ENCODE assay signal across 12 mouse cellular contexts in genomic region chr8:72382395-72382794, GRCm38 (mm10). TPM values are rescaled to one million over a fixed set of nuclear protein-coding genes. Genes with fewer than 3 reads are reported as not detected.
DNase-seq lines count a peak whose midpoint lies in the region; TF ChIP-seq lines count a peak whose summit lies in the region.
"Had no signal": no experiment of that assay in that cellular context is flagged by ENCODE, and none has a peak within 500 bp of the region (broad histone marks: within the 10 kb centered on the region; RNA-seq: fewer than 3 reads in every experiment).

No protein-coding gene starts in this region.

- DNase-seq in embryo, embryonic 11 days, result peak; percentile 8
- no peak for DNase-seq in embryo, embryonic 9.5 days (ENCODE audit: extremely low spot score)
- DNase-seq in layer of hippocampus, adult 2 months (ENCODE audit: low spot score in 2 of 2), result no peak
- DNase-seq in layer of hippocampus, postnatal 14 days (ENCODE audit: low spot score in 2 of 2), result no peak
- peak; percentile 22 for DNase-seq in thymus, postnatal 25 days
- no peak for DNase-seq in thymus, postnatal 10 days (ENCODE audit: low spot score in 2 of 2)
- no peak for DNase-seq in natural killer cell, adult 2 months (ENCODE audit: low spot score in 2 of 2)
- DNase-seq in layer of hippocampus, adult 9-10 months (ENCODE audit: low spot score), result no peak

- peak; percentile 72 for TF ChIP-seq CTCF in layer of hippocampus, adult 2 months (conservative IDR thresholded peaks at IDR 0.05)

- no peak overlapping the region for H3K4me3 ChIP-seq in layer of hippocampus, adult 2 months
- H3K4me3 ChIP-seq: embryonic facial prominence, embryonic 15.5 days; heart, embryonic 10.5 days; limb, embryonic 12.5 days; neural tube, embryonic 13.5 days had no signal

- H3K27ac ChIP-seq in layer of hippocampus, adult 2 months, result no peak overlapping the region
- H3K27ac ChIP-seq: embryonic facial prominence, embryonic 15.5 days; heart, embryonic 10.5 days; limb, embryonic 12.5 days; neural tube, embryonic 13.5 days had no signal

RNA-seq across cellular contexts. Expression of gene Eps15l1, which starts 38.9 kb away (rescaled TPM):
- 10 to 100 TPM; 69.7 to 75.1 TPM for total RNA-seq in layer of hippocampus, adult 2 months (2021)
- 10 to 100 TPM; 69.7 to 72.4 TPM for total RNA-seq in layer of hippocampus, postnatal 14 days (2021)

Comparison
In these comparisons a context has a peak if more than half of its experiments do, and no peak if none do; other contexts are left out.
1. DNase-seq: peak in embryo, embryonic 11 days (single experiment) and thymus, postnatal 25 days (single experiment); none in embryo, embryonic 9.5 days (single experiment), layer of hippocampus, adult 2 months (0 of 2), layer of hippocampus, postnatal 14 days (0 of 2), thymus, postnatal 10 days (0 of 2), natural killer cell, adult 2 months (0 of 2) and layer of hippocampus, adult 9-10 months (single experiment).